Mouse (Mus musculus): ENCODE data around the gene Zfp385a. TPM values are rescaled to one million over a fixed set of nuclear protein-coding genes. Genes with fewer than 3 reads are reported as not detected.

Gene Zfp385a
- polyA plus RNA-seq, 1 experiment from 2014 or later = 14.4 TPM

DNA sequence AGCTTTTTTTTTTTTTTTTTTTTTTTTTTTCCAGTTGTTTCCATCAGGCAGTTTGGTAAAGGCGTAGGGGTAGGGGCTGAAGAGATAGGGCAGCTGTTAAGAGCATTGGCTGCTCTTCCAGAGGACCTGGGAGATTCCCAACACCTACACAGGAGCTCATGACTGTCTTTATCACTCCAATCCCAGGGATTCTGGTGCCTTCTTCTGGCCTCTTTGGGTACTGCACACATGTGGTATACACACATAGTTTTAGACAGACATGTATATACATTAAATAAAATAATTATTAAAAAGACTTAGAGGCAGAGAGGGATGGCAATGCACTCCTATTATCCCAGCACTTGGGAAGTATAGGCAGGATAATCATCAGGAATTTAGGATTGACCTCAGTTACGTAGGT lies 46.5 kb downstream of the Zfp385a start:
- Histone ChIP-seq H3K4me1 (peaks cover 59% of the 10 kb centered on the region), H3K9ac (no peak overlapping the region), H3K9me3 (replicated peaks) (no peaks in the 10 kb centered on the region), H3K27ac (no peak overlapping the region), H3K4me3 (replicated peaks) (no peak overlapping the region), H3K27me3 (no peaks in the 10 kb centered on the region), H3K36me3 (peaks cover 68% of the 10 kb centered on the region), H3K4me2 (no peak overlapping the region)
- no peak for ATAC-seq (replicated peaks; ENCODE audit: low FRiP score)
- 97% methylated on average over 2 of the region's 2 CpGs for WGBS

DNA sequence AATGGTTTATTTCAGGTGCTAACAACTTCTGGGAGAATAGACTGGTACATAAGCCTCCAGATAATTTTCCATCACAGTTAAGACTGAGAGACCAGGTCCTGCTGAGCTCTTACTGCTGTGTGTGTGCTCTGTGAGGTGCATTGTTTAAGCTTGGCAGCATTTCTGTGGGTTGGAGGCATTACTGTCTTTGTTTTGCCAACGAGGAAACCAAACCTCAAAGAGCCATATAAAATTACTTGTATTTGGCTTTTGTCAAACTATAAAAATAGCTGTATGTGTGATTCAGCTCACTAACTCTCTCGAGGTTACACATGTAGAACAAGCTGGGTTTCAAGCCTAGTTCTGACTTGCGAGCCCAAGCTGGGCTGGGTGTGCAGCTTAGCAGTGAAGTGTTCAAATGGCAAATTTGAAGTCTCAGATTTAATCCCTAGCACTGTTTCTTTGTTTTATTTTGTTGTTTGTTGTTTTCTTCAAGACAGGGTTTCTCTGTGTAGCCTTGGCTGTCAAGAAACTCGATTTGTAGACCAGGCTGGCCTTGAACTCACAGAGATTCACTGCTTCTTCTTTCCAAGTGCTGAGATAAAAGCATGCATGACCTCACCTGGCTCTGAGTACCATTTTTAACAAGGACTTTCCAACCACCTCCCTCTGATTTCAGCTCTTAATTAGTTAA lies 47.1 kb downstream of the Zfp385a start:
- Histone ChIP-seq H3K36me3 (peaks cover 62% of the 10 kb centered on the region), H3K4me1 (peaks cover 54% of the 10 kb centered on the region)
- WGBS = 75% methylated on average over 4 of the region's 4 CpGs

DNA sequence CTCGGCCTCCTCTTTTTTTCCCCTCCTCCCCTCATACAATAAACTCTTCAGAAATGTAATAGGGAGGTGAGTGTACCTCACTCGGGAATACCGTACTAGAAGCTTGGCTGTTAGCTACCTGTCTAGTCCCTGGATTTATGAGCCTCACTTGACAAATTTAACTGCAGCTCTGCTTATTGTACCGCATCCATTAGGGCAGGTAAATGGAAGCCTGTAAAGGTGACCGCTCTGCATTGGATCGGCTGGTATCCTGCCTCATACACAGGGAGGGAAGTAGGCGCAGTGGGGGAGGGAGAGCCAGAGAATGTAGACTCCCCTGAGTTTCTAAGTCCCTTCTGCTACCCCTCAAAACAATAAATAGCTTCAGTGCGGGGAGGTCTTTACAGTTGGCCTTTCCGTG lies 49.0 kb downstream of the Zfp385a start:
- Histone ChIP-seq H3K27ac (peak overlapping the region; percentile 82), H3K36me3 (peaks cover 50% of the 10 kb centered on the region), H3K9ac (no peak overlapping the region), H3K9me3 (replicated peaks) (no peaks in the 10 kb centered on the region), H3K4me1 (peaks cover 38% of the 10 kb centered on the region), H3K4me3 (replicated peaks) (no peak overlapping the region), H3K4me2 (no peak overlapping the region), H3K27me3 (no peaks in the 10 kb centered on the region)
- peak; percentile 44; the same call in 1 of the 2 replicates for ATAC-seq (replicated peaks; ENCODE audit: low FRiP score)
- 37% methylated on average over 9 of the region's 9 CpGs for WGBS

More for the DNA sequence above, 47.1 kb downstream of the Zfp385a start:
- Histone ChIP-seq H3K9me3 (replicated peaks) (no peaks in the 10 kb centered on the region), H3K9ac (no peak overlapping the region), H3K4me2 (no peak overlapping the region), H3K27ac (no peak overlapping the region), H3K4me3 (replicated peaks) (no peak overlapping the region), H3K27me3 (no peaks in the 10 kb centered on the region)
- ATAC-seq (replicated peaks; ENCODE audit: low FRiP score) = no peak

DNA sequence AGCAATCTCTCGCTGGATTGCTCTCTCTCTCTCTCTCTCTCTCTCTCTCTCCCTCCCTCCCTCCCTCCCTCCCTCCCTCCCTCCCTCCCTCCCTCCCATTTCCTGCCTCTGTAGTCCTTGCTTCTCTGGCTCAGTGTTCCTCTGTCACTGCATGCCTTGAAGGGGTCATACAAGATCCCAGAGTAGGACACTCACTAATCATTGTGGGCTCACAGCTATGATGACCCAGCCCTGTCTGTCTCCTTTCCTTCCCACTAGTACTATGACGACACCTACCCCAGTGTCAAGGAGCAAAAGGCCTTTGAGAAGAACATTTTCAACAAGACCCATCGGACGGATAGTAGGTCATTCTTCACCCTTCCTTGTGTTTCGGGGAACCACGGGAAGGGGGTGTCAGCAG lies 49.5 kb downstream of the Zfp385a start:
- no peak overlapping the region for H3K4me3 ChIP-seq (replicated peaks)
- 51% methylated on average over 6 of the region's 6 CpGs for WGBS
- no peaks in the 10 kb centered on the region for H3K9me3 ChIP-seq (replicated peaks)
- ATAC-seq (replicated peaks; ENCODE audit: low FRiP score) = no peak; the same call in 1 of the 2 replicates
- no peaks in the 10 kb centered on the region for H3K27me3 ChIP-seq
- no peak overlapping the region for H3K4me2 ChIP-seq
- peaks cover 38% of the 10 kb centered on the region for H3K4me1 ChIP-seq
- peaks cover 50% of the 10 kb centered on the region for H3K36me3 ChIP-seq
- H3K27ac ChIP-seq = peak overlapping the region; percentile 82
- no peak overlapping the region for H3K9ac ChIP-seq

DNA sequence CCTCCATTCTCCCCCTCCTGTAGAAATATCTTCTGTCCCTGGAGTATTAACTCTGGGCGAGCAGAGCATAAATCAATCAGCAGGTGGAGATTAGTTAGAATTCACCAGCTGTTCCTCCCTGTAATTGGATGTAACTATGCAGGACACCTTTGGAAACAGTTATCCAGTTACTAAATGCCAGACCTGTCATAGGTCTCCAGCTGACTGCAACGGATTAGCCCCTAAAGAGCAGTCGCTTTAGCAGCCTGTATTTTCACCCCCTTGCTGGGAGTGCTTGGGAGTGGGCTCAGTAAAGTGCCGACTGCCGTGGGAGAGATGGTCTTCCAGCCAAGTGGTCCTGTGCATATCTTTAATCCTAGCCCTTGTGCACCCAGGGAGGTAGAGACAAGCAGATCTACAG lies 50.3 kb downstream of the Zfp385a start:
- Histone ChIP-seq H3K36me3 (peaks cover 50% of the 10 kb centered on the region), H3K9me3 (replicated peaks) (no peaks in the 10 kb centered on the region), H3K27me3 (no peaks in the 10 kb centered on the region), H3K27ac (peak overlapping the region; percentile 80), H3K4me3 (replicated peaks) (no peak overlapping the region), H3K9ac (no peak overlapping the region), H3K4me2 (no peak overlapping the region), H3K4me1 (peaks cover 42% of the 10 kb centered on the region)
- ATAC-seq (replicated peaks; ENCODE audit: low FRiP score) = peak; percentile 52
- WGBS = 25% methylated on average over 5 of the region's 5 CpGs

DNA sequence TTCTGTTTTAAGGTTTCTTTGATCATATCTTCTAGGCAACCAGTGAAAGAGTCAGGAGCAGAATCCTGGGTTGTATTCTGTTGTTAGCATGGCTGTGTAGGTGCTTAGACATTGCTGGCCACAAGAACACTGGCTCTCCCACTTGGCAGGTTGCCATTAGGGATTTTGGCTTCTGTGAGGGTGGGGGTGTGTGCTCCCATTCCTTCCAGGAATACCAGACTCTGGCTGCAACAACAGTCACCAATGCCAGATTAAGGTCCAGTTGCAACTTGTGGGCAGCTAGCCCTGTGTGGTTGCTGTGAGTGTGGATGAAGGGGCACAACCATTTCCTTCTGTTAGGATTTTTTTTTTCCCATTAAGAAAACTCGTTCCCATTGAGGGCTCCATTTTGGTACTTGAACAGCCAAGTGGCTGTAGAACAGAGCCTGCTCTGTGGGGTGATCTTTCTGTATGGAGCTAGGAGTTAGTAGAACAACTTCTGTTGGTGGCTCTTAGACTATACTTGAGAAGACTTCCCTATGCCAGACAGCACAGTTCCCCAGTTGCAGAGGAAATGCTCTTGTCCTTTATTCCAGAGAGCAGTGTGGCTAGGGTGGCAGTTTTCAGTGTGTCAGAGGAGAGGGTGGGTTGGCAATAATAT lies 54.0 kb downstream of the Zfp385a start:
- ATAC-seq (replicated peaks; ENCODE audit: low FRiP score) = no peak

DNA sequence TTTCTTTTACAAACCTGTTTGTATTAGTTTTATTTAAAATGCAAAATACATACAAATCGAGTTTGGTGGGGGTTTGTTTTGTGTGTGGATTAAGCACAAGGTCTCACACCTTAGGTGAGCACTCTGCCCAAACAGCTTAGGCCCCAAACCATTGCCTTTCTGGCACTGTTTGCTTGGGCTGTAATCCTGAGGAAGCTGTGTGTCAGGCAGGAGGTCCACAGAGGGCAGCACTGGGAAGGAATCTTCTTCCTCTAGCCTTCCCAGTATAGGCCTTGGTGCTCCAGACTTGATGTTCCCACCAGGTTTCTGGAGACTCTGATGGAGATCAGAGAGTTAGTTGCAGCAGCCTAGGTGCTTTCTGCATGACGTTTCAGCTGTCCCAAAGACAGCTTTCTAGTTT lies 55.2 kb downstream of the Zfp385a start:
- Histone ChIP-seq H3K36me3 (peaks cover 15% of the 10 kb centered on the region; the same call in 1 of the 2 replicates), H3K4me2 (no peak overlapping the region), H3K27ac (peak overlapping the region; percentile 64), H3K9ac (no peak overlapping the region), H3K9me3 (replicated peaks) (no peaks in the 10 kb centered on the region), H3K27me3 (no peaks in the 10 kb centered on the region), H3K4me3 (replicated peaks) (no peak overlapping the region), H3K4me1 (peaks cover 37% of the 10 kb centered on the region)
- ATAC-seq (replicated peaks; ENCODE audit: low FRiP score) = no peak
- 18% methylated on average over 2 of the region's 2 CpGs for WGBS

More for the DNA sequence above, 54.0 kb downstream of the Zfp385a start:
- Histone ChIP-seq H3K4me1 (peaks cover 46% of the 10 kb centered on the region), H3K36me3 (peaks cover 23% of the 10 kb centered on the region), H3K27me3 (no peaks in the 10 kb centered on the region), H3K4me3 (replicated peaks) (no peak overlapping the region), H3K9me3 (replicated peaks) (no peaks in the 10 kb centered on the region), H3K9ac (no peak overlapping the region), H3K27ac (peak overlapping the region; percentile 64), H3K4me2 (no peak overlapping the region)
- 74% methylated on average over 1 of the region's 1 CpGs for WGBS

DNA sequence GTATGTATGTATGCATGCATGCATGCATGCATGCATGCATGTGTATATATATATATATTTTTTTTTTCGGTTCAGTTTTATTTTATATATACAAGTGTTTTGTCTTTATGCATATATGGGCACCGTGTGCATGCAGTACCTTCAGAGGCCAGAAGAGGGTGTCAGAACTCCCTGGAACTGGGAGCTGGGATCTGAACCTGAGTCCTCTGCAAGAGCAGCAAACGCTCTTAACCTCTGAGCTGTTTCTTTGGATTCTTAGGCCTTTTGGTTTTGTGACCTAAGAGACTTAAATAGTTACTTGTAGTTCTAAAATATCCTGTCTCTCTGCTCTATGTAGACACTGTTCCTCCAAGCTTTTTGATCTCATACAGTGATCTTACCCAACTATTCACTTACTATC lies 55.8 kb downstream of the Zfp385a start:
- ATAC-seq (replicated peaks; ENCODE audit: low FRiP score) = no peak
- WGBS = 62% methylated on average over 3 of the region's 3 CpGs
- no peaks in the 10 kb centered on the region for H3K27me3 ChIP-seq

DNA sequence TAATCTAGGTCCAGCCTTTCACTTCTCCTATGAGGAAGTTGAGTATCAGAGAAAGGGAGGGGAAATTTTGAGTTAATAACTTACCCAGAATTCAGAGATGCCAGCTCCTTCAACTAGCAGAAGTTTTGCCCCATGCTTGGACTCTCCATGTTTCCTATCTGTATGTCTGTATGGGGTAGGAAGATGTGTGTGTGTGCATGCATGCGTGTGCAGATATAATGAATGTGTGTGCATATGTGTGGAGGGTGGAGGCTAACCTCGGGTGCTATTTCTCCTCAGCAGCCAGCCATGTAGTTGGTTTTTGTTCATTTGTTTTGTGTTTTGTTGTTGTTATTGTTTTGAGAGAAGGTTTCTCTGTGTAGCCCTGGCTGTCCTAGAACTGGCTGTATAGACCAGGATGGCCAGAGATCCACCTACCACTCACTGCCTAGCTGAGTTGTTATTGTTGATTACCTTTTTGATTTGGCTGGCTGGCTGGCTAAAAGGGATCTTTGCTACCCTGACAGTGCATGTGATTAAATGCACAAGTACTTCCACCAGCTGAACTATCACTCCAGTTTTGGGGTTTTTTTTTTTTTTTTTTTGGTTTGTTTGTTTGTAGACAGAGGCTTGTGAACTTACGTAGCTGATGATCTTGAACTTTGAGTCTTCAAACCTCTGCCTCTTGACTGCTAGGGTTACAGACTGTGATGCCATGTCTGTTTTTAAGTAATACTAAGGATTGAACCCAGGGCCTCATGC lies 58.3 kb downstream of the Zfp385a start:
- no peak for ATAC-seq (replicated peaks; ENCODE audit: low FRiP score)
- Histone ChIP-seq H3K4me1 (peaks cover 41% of the 10 kb centered on the region), H3K27me3 (no peaks in the 10 kb centered on the region), H3K9ac (no peak overlapping the region), H3K4me2 (no peak overlapping the region), H3K36me3 (0 out of 2 replicates have a peak, but pooled peaks cover 7% of the 10 kb centered on the region), H3K27ac (0 out of 2 replicates have a peak overlapping the region, but pooled peaks have one; percentile 6), H3K4me3 (replicated peaks) (no peak overlapping the region), H3K9me3 (replicated peaks) (no peaks in the 10 kb centered on the region)
- WGBS = 94% methylated on average over 3 of the region's 3 CpGs

More for the DNA sequence above, 55.8 kb downstream of the Zfp385a start:
- Histone ChIP-seq H3K4me1 (peaks cover 31% of the 10 kb centered on the region), H3K4me3 (replicated peaks) (no peak overlapping the region), H3K36me3 (peaks cover 12% of the 10 kb centered on the region; the same call in 1 of the 2 replicates), H3K9me3 (replicated peaks) (no peaks in the 10 kb centered on the region), H3K27ac (no peak overlapping the region), H3K4me2 (no peak overlapping the region), H3K9ac (no peak overlapping the region)

DNA sequence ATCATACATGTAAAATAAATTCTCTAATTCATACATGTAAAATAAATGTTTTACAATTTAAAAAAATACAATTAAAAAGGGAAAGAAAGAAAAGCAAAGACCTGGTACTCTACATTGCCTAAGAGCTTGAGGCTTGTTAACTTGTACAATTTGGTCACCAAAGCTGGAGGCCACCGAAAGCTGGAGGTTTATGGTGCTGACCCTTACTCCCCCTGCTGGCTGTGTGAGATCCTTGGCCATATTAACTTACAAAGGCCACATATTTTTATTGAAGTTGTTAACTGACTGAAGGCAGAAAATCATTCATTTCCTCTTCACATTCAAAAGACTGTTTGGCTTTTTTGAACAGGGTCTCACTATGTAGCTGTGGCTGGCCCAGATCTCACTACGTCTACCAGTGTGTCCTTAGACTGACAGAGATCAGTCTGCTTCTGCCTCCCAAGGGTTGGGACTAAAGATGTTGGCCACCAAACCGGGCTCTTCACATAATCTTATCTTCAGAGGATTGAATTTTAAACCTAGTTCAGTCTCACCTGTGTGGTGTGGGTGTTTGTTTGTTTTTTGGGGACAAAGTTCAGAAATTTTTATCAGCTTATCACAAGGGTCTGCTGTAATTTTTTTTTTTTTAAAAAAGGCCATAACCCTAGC lies 59.0 kb downstream of the Zfp385a start:
- no peak for ATAC-seq (replicated peaks; ENCODE audit: low FRiP score)
- no peak overlapping the region for H3K4me3 ChIP-seq (replicated peaks)
- no peak overlapping the region for H3K9ac ChIP-seq
- H3K27me3 ChIP-seq = no peaks in the 10 kb centered on the region
- 0 out of 2 replicates have a peak, but pooled peaks cover 7% of the 10 kb centered on the region for H3K36me3 ChIP-seq
- no peak overlapping the region for H3K4me2 ChIP-seq
- 0 out of 2 replicates have a peak overlapping the region, but pooled peaks have one; percentile 6 for H3K27ac ChIP-seq
- 55% methylated on average over 3 of the region's 3 CpGs for WGBS
- H3K4me1 ChIP-seq = peaks cover 38% of the 10 kb centered on the region
- H3K9me3 ChIP-seq (replicated peaks) = no peaks in the 10 kb centered on the region

DNA sequence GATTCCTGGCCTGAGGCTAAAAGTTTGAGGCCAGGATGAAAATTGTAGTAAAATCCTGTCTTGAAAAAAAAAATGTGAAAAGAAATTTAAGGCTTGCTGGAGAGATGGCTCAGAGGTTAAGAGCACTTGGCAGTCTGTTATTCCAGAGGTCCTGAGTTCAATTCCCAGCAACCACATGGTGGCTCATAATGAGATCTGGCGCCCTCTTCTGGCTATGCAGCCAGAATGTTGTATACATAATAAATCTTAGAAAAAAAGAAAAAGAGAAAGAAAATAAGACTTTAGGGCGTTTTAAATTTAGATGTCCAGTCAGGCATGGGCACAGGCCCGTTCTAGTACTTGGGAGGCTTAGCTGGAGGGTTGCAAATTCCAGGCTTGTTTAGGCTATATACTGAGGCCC lies 60.1 kb downstream of the Zfp385a start:
- Histone ChIP-seq H3K9ac (no peak overlapping the region), H3K4me3 (replicated peaks) (no peak overlapping the region), H3K36me3 (0 out of 2 replicates have a peak, but pooled peaks cover 7% of the 10 kb centered on the region), H3K9me3 (replicated peaks) (no peaks in the 10 kb centered on the region), H3K27ac (no peak overlapping the region), H3K27me3 (no peaks in the 10 kb centered on the region), H3K4me1 (peaks cover 27% of the 10 kb centered on the region), H3K4me2 (no peak overlapping the region)
- no peak for ATAC-seq (replicated peaks; ENCODE audit: low FRiP score)
- WGBS = 43% methylated on average over 3 of the region's 3 CpGs
